In the genomic region with DNA sequence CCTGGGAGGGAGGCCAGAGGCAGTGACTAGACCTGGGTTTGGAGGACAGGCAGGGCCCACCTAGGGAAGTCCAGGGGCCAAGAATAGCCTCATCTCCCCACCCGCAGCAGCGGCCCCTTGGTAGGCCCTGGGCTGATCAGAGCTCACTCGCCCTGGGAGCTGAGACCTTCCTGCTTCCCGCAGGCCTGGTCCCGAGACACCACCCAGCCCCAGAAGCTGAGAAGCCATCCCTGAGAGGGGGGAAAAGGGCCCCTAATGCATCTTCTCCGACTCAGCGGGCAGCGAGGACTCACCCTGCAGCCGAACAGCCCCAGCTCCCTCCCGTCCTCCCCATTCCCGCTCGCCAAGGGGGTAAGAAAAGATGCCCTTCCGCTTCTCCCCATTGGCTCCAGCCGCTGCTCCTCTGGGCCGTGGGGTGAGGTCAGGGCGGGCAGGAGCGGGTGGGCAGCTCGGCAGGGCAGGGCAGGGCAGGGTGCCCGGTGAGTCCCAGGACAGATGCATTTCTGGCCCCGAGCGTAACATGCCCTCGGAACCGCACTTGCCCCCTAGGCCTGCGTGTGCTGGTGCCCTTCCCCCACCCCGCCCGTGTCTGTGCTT, we compare ENCODE assay signal across 9 mouse cellular contexts.
DNase-seq lines count a peak whose midpoint lies in the region; ATAC-seq and TF ChIP-seq lines count a peak whose summit lies in the region.
"Had no signal": no experiment of that assay in that cellular context is flagged by ENCODE, and none has a peak within 500 bp of the region (broad histone marks: within the 10 kb centered on the region; RNA-seq: fewer than 3 reads in every experiment).

No protein-coding gene starts in this region.

- peak overlapping the region; percentile 31 for H3K9ac ChIP-seq in kidney, embryonic 15.5 days
- H3K9ac ChIP-seq in embryonic facial prominence, embryonic 14.5 days (ENCODE audit: low read depth, low read length): peak overlapping the region; percentile 67
- H3K9ac ChIP-seq in intestine, postnatal 0 days (ENCODE audit: low read depth, low read length): peak overlapping the region; percentile 17; the same call in 1 of the 2 replicates
- H3K9ac ChIP-seq in neural tube, embryonic 14.5 days (replicated peaks; ENCODE audit: low read depth, low read length): peak overlapping the region; percentile 46; the same call in 1 of the 2 replicates

- peak overlapping the region; percentile 66 for H3K4me2 ChIP-seq in kidney, embryonic 15.5 days
- peak overlapping the region; percentile 69 for H3K4me2 ChIP-seq in embryonic facial prominence, embryonic 14.5 days (ENCODE audit: low read depth, low read length)
- H3K4me2 ChIP-seq in intestine, postnatal 0 days (replicated peaks; ENCODE audit: low read depth): peak overlapping the region; percentile 54
- H3K4me2 ChIP-seq in neural tube, embryonic 14.5 days (ENCODE audit: low read depth, low read length): peak overlapping the region; percentile 42; the same call in 1 of the 2 replicates

- WGBS in kidney, embryonic 15.5 days: 6% methylated on average over 26 of the region's 26 CpGs
- WGBS in embryonic facial prominence, embryonic 14.5 days: 13% methylated on average over 19 of the region's 26 CpGs
- WGBS in intestine, postnatal 0 days: 28% methylated on average over 26 of the region's 26 CpGs
- WGBS in neural tube, embryonic 14.5 days: 5% methylated on average over 24 of the region's 26 CpGs

- TF ChIP-seq CTCF in intestine, postnatal 0 days (IDR thresholded peaks at IDR 0.05; ENCODE audit: low read depth): no peak

- H3K27ac ChIP-seq in kidney, embryonic 15.5 days: no peak overlapping the region
- H3K27ac ChIP-seq in embryonic facial prominence, embryonic 14.5 days (replicated peaks; ENCODE audit: low read depth, low read length): 0 out of 2 replicates have a peak overlapping the region, but pooled peaks have one; percentile 44
- H3K27ac ChIP-seq in intestine, postnatal 0 days (ENCODE audit: low read depth, low read length): no peak overlapping the region
- H3K27ac ChIP-seq in neural tube, embryonic 14.5 days (ENCODE audit: low read depth, low read length): 0 out of 2 replicates have a peak overlapping the region, but pooled peaks have one; percentile 16

- H3K9me3 ChIP-seq in kidney, embryonic 15.5 days (replicated peaks): no peaks in the 10 kb centered on the region
- no peaks in the 10 kb centered on the region for H3K9me3 ChIP-seq in embryonic facial prominence, embryonic 14.5 days (ENCODE audit: control insufficient read depth, low read length)
- no peaks in the 10 kb centered on the region for H3K9me3 ChIP-seq in intestine, postnatal 0 days (ENCODE audit: control insufficient read depth)
- H3K9me3 ChIP-seq in neural tube, embryonic 14.5 days (ENCODE audit: control insufficient read depth, low read length): no peaks in the 10 kb centered on the region

- H3K27me3 ChIP-seq in kidney, embryonic 15.5 days: peaks cover 33% of the 10 kb centered on the region
- H3K27me3 ChIP-seq in embryonic facial prominence, embryonic 14.5 days (replicated peaks; ENCODE audit: control insufficient read depth, insufficient read depth, low read length): peaks cover 7% of the 10 kb centered on the region; the same call in 1 of the 2 replicates
- 0 out of 2 replicates have a peak, but pooled peaks cover 6% of the 10 kb centered on the region for H3K27me3 ChIP-seq in intestine, postnatal 0 days (replicated peaks; ENCODE audit: control insufficient read depth, insufficient read depth, low read length)
- H3K27me3 ChIP-seq in neural tube, embryonic 14.5 days (ENCODE audit: control insufficient read depth, insufficient read depth, low read length): no peaks in the 10 kb centered on the region

- no peak for DNase-seq in kidney, adult 18-20 months
- no peak for DNase-seq in embryonic facial prominence, embryonic 14.5 days (ENCODE audit: low spot score)
- no peak for DNase-seq in right cerebral cortex, postnatal 25 days
- DNase-seq in B cell, adult 2 months: no peak

- no peaks in the 10 kb centered on the region for H3K36me3 ChIP-seq in kidney, embryonic 15.5 days
- no peaks in the 10 kb centered on the region for H3K36me3 ChIP-seq in embryonic facial prominence, embryonic 14.5 days (ENCODE audit: control insufficient read depth, insufficient read depth, low read length)
- H3K36me3 ChIP-seq in intestine, postnatal 0 days (ENCODE audit: control insufficient read depth, insufficient read depth): no peaks in the 10 kb centered on the region
- peaks cover 7% of the 10 kb centered on the region; the same call in 1 of the 2 replicates for H3K36me3 ChIP-seq in neural tube, embryonic 14.5 days (ENCODE audit: control insufficient read depth, insufficient read depth, low read length)

- peak overlapping the region; percentile 34 for H3K4me3 ChIP-seq in kidney, embryonic 15.5 days (replicated peaks)
- peak overlapping the region; percentile 37 for H3K4me3 ChIP-seq in embryonic facial prominence, embryonic 14.5 days (ENCODE audit: low read depth, low read length)
- peak overlapping the region; percentile 11; the same call in 1 of the 2 replicates for H3K4me3 ChIP-seq in intestine, postnatal 0 days (ENCODE audit: low read depth, low read length)
- peak overlapping the region; percentile 10; the same call in 1 of the 2 replicates for H3K4me3 ChIP-seq in neural tube, embryonic 14.5 days (ENCODE audit: low read depth, low read length)
- H3K4me3 ChIP-seq: erythroblast, embryonic 14.5 days had no signal

- H3K4me1 ChIP-seq in kidney, embryonic 15.5 days: peaks cover 16% of the 10 kb centered on the region
- peaks cover 19% of the 10 kb centered on the region for H3K4me1 ChIP-seq in embryonic facial prominence, embryonic 14.5 days (ENCODE audit: control insufficient read depth, insufficient read depth, low read length)
- 0 out of 2 replicates have a peak, but pooled peaks cover 3% of the 10 kb centered on the region for H3K4me1 ChIP-seq in intestine, postnatal 0 days (replicated peaks; ENCODE audit: control insufficient read depth, insufficient read depth, low read length)
- peaks cover 14% of the 10 kb centered on the region for H3K4me1 ChIP-seq in neural tube, embryonic 14.5 days (ENCODE audit: control insufficient read depth, insufficient read depth, low read length)

- 0 out of 2 replicates have a peak, but pooled peaks have one; percentile 6 for ATAC-seq in kidney, embryonic 15.5 days (replicated peaks; ENCODE audit: low FRiP score)
- ATAC-seq in embryonic facial prominence, embryonic 14.5 days (ENCODE audit: low read depth): no peak; the same call in 1 of the 2 replicates
- no peak for ATAC-seq in intestine, postnatal 0 days
- peak; percentile 32; the same call in 1 of the 2 replicates for ATAC-seq in neural tube, embryonic 14.5 days (ENCODE audit: low read depth)
- no peak for ATAC-seq in CD4-positive, CD25-positive, alpha-beta regulatory T cell, adult 4 months

Comparison
In these comparisons a context has a peak if more than half of its experiments do, and no peak if none do; other contexts are left out.
1. ATAC-seq: peak in kidney, embryonic 15.5 days (single experiment) and neural tube, embryonic 14.5 days (single experiment); none in embryonic facial prominence, embryonic 14.5 days (single experiment), intestine, postnatal 0 days (single experiment) and CD4-positive, CD25-positive, alpha-beta regulatory T cell, adult 4 months (single experiment).
2. H3K27ac ChIP-seq: peak in embryonic facial prominence, embryonic 14.5 days (single experiment) and neural tube, embryonic 14.5 days (single experiment); none in kidney, embryonic 15.5 days (single experiment) and intestine, postnatal 0 days (single experiment).
3. H3K9ac ChIP-seq: peak in every context shown above with its lines; median percentile 67 in embryonic facial prominence, embryonic 14.5 days; 46 in neural tube, embryonic 14.5 days; 31 in kidney, embryonic 15.5 days; 17 in intestine, postnatal 0 days.
4. Peak in every context shown above with its lines, with median percentiles within 50 percentile points of each other: H3K4me2 ChIP-seq and H3K4me3 ChIP-seq.